Mouse (Mus musculus) layer of hippocampus, adult 9-10 months (tissue): ENCODE results near the gene Tuba1b.
A peak's percentile ranks its signal among the peaks of the same experiment; 100 is the strongest.
"Not testable (repeated sequence)": the region's sequence is repeated elsewhere in the genome, so short reads cannot be mapped to it uniquely, and the experiment has no call there.

ENCODE experiments used
- DNase-seq: peaks from one replicate; pipeline ENCODE4 v3.0.0; 2022; ENCODE audit warnings: low spot score

Tuba1b gene

DNA sequence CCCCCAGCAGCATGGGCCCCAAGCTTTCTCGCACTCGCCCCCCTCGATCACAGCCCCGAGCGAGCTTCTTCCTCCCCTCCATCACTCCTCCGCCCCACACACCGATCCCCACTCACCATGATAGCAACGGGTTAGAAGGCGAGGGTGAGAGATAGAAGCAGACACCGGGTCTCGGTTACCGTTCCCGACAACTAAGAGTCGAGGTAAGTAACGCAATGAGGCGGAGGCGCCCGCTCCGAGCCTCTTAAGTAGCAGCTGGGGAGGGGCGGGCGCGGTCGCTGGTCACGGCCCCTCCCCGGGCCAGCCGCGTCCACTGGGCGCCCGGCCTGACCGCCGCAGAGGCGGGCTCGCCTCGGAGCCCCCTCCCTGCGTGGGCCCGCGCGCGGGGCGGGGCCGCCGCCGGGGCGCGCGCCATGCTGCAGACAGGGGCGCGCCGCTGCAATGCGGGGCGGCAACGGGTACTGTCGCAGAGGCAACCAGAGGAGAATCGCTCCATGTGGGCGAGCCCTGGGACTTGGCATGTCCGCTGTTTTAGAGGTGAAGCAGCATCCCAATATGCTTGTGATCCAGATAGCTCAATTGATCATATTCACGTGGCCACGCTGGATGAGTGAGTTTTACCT lies at the start of gene Tuba1b:
TSS of gene Tuba1b (minus strand) at position 349 of the 623 bp plus-strand sequence.
- DNase-seq: peak; percentile 78

DNA sequence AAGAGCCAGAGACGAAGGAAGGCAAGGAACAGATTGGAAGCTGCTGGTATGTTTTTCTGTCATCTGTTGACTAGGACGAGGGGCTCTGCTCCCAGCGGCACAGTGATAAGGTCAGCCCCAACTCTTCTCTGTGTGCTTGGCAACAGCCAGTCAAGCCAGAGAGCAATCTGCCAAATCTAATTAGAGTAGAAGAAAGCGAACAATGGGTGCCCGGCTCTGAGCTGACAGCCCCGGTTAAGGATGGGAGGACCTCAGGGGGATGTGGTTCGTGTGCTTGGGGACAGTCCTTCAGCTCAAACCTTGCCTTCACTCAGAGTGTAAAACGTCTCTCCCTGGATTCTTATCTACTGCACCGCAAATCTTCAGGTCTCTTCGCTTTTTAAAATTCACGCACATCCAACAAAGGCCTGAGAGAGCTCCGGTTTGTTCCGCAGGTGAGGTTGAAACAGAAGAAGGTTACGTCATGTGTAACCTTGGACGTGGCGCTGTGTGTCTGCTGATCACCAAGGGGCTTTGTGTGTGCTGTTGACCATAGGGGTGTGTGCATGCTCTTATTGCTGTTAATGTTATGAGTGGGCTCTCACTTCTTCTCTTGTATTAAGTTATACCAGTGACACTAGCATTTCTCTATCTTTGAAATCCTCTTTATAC lies 49.2 kb upstream of the Tuba1b start:
- no peak for DNase-seq

DNA sequence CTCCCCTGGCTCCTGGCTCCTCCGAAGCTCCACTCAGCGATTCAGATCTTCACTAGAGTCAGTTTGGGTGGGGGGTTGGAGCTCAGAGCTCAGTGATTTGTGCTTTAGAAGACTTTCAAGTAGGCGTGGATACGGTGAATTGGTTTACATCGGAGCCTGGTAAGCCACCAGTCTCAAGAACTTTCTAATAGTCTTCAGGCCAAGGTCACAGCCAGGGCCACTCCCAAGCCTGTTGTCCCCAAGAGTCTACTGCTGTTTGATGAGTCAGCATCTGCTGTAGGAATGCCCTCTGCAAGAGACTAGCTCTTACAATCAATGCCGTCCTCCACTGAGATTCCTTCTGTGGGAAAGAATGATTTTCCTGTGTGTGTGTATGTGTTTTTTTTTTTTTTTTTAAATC lies 47.7 kb upstream of the Tuba1b start:
- no peak for DNase-seq

DNA sequence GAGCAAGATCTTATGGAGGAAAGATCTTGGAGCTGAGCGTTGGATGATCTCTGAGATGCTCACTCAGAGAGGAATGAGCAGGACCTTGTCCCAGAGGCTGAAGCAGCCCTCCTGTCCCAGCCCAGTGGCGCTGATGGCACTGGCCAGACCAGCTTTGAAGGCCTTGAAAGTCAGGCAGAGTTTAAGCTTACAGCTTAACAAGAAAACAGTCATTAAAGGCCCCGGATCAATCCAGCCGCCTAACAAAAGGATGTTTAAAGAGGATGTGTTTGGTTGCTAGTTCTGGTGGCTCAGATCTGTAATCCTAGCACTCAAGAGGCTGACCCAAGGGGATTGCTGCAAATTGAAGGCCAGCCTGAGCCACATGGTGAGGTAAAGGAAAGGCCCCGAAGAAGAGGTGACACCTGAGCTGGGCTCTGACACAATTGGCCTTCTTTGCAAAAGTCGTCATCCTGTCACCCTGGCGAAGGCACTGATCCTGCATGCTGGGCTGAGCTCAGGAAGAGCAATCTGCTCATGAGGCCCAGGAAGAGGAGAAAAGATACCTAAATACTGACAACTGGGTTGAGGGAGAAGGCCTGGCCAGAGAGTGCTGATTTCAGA lies 45.7 kb upstream of the Tuba1b start:
- DNase-seq: no peak

DNA sequence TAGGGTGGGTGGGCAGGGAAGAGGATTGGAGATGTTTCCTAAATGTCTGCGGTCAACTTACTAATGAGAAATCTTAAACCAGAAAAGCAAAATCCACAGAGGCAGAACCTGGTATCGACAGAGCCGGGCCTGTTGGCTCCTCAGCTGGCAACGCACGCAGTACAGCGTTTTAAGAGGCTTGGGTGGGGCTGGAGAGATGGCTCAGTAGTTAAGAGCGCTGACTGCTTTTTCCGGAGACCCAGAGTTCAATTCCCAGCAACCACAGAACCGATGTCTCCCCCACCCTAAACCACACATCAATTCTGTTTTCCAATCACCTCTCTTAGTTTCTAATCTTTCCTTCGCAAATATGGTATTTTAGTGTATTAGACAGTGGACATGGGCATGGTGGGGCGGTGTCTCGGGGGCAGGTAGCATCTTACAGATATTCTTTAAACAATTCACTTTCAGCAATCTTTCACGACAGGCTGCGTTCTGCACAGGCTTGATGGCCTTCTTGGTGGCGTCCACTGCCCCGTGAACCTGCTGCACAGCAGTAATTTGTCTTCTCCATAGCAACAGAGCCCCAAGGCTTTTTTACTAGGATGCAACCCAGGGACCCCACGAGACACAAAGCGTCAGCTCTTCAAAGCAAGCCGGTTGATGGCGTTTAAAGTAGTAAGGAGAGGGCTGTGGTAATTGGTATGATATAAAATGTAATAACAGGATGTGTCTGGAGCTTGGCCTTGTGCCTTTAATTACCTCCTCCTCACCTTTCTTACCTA lies 44.2 kb upstream of the Tuba1b start:
- DNase-seq: no peak

DNA sequence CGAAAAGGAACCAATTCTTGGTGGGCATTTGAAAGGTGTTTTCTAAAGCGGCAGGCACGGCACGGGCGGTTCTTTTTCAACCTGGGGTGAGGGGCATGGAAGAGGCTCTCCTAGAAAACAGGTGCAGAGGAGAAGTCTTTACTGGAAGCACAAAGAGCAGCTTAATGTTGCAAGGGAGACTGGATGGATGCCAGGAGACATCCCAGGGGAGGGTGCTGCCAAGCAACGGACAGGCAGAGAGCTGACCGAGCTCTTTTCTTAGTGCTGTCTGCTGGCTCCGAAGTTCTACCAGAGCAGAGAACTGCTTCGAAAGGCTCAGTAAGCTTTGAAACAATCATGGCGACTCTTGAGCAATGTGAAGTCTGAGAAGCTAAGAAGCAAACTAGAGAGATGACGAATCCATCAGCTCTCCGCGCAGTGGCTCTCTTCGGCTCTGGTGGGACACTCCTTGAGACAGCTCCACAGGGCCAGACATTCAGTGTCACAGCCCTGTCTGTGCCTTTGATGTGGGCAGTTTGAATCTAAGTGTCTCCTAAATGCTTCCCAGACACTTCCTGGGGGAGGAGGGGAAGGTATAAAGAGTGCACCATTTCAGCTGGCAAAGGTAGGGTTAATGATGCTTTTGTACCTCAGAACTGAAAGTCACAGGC lies 43.5 kb upstream of the Tuba1b start:
- no peak for DNase-seq

DNA sequence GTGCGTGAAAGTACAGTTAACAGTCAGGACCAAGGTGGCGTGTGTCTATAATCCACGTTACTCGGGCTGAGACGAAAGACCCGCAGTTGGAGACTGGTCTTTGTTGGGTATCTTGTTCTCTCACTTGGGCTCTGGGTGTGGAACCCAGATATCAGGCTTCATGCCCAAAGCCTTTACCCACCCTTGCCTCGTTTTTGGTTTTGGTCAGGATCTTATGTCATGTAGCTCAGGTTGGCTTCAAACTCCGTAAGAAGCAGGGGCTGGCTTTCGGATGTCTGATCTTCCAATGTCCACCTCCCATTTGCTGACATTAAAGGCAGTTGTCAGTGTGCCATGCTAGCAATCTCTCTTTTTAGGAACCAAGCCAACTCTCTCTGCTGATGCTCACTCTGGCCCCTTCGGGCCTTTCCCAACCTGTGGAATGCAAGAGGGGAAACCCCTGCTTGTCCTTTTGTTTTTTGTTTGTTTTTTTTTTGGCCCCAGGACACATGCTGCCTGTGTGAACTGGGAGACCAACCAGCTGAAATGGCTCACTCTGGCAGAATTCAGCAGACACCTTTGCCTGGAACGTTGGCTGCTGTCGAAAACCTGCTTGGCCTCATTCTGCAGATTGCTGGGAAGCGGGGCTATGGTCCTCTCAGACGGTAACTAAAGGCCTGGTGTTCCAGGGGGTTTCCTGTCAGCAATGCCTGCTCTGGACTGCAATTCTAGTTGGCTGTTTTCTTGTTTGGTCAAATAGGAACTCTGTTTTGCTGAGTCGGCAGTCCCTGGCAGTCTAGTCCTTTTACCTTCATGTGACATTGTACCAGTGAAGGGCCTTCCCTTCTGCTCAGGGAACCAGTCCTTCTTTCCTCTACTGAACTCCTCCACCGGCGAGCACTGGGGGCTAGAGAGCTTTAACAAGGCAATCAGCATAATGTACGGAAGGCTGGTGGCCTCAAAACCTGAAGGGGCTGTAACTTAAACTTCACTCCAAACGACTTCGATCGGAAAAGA lies 42.7 kb upstream of the Tuba1b start:
- DNase-seq: no peak

DNA sequence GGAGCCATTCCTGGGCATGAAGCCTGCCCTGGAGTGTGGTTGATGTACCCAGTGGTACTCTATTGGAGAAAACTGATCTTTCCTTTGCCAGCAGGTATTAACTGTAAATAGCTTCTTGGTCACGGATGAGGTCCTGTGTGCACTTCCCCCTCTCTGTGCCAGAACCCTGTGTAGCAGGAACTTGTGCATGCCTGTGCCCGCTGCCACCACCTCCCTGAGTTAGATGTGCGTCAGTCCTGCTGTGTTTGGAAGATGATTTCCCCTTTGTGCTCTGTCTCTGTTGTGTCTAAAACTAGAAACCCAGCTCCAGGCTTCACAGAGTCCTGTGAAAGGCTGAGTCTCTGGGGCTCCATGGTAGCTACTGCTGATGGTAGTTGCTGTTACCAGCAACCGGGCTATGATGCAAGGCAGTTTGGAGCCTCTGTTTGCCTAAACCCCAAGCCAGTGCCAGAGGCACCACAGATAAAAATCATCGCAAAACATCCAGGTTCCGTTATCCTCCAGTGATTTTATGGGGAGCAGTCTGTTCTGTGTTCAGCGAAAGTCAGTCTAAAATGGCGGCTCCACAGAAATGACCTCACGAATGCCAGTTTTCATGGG lies 38.8 kb upstream of the Tuba1b start:
- DNase-seq: no peak

DNA sequence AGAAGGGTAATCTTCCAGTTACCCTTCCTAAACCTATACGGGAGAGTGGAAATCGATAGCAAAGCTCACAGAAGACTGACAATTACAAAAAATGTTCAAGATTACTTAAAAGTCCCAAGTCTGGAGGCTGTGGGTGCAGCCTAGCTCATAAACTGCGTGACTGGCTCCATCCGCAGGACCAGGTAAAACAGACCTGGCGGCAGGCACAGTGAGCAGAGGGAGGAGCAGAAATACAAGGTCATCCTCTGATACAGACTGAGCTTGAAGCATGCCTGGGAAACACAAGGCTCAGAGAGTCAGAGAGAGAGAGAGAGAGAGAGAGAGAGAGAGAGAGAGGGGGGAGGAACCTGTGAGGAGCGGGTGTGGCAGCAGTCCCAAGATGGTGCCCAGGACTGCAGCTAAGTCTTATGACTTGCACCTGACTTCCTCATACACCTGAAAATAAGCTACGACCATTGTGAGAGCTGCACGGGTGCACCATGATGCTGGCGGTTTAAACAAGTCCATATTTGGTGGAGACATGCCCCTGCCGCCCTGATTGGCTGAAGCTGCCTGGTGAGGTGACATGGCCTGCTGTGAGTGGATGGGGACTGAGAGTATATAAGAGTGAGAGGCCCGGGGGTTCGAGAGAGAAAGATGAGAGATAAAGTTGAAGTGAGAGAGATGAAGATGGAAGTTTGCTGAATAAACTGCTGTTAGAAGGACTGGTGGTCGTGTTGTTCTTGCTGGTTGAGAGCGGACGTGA lies 37.4 kb upstream of the Tuba1b start:
- DNase-seq: not testable (repeated sequence)

DNA sequence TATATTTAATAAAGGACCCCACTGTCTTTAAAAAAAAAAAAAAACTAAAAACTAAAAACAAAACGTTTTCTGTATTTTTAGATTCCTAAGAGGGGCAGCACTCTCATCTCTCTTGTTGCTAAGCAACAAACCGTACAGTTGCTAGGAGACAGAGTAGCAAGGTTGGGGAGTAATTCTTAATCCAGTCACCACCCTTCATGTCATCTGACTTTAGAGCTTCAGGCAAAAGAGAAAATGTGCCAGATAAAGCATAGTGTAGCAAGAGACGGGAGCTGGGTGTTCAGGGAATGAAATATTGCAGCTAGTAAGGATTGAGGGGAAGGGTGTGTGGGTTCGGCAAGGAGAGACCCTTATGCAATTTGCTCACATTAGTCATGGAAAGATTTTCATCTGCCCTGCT lies 36.7 kb upstream of the Tuba1b start:
- no peak for DNase-seq

DNA sequence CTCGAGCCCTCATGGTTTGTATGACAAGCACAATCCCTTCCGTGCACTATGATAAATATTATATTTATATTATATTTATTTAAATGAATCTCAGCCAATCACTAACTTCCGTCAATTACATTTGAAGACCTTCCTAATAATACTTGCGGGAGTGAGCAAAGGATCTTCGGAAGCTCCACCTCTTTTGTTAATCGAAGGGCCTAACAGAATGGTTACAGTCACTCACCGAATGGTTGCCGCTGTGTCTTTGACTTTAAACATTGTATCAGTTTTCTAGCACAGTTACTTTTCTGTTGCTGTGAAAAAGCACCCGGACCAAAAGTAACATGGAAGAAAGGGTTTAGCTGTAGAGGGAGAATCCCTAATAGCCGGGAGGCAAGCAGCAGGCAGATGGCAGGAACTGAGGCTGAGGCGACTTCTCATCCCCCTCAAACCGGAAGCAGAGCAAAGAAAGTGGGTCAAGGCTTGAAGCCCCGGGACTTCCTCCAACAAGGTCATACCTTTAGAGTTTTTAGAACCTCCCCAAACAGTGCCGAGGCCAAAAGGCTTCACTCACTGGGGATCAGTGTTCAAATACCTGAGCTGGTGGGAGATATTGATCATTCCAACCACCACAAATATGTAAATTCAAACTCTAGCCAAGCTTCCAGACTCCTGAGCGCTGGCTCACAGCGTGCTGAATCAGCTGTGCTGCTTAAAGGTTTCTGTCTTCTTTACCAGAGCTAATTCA lies 35.2 kb upstream of the Tuba1b start:
- DNase-seq: no peak

DNA sequence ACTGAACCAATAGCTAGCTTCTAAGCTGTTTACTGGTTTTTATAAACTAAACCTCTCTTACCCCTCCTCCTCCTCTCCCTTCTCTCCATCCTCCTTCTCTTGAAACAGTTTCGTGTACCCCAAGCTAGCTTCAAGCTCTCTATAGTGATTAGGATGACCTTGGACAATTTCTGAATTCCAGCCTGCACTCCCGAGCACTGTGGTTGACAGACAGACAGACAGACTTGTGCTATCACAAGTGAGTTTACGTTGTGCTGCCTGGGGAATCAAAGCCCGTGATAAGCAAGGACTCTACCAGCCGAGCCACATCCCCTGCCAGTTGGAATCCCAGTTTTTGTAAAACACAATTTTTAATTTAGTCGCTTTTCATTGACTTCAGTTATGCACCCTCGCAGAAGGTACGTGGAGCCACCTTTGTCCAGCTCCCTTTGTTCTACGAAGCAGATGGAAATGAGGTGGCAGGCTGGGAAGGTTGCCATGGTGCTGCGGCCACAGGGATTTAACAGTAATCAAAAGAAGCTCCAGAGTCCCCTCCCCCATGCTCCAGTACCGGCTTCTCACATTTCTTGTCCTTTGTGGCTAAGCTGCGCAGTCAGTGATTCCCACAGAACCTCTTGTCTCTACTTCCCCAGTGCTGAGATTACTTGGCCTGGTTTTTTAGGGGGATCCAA lies 34.5 kb upstream of the Tuba1b start:
- no peak for DNase-seq

DNA sequence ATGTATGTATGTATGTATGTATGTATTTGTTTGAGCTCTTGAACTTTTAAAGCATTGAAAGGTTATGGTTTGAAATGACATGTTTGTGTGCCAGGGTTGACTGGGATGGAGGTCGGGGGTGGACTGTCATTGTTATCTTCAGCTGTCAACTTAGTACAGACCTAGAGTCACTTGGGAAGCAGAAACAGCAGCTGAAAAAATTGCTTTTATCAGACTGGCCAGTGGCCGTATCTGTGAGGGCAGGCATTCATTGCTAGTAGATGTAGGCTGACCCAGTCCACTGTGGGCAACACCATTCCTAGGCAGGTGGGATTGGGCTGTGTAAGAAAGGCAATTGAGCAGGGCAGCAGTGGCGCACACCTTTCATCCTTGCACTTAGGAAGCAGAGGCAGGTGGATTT lies 25.2 kb upstream of the Tuba1b start:
- DNase-seq: no peak

DNA sequence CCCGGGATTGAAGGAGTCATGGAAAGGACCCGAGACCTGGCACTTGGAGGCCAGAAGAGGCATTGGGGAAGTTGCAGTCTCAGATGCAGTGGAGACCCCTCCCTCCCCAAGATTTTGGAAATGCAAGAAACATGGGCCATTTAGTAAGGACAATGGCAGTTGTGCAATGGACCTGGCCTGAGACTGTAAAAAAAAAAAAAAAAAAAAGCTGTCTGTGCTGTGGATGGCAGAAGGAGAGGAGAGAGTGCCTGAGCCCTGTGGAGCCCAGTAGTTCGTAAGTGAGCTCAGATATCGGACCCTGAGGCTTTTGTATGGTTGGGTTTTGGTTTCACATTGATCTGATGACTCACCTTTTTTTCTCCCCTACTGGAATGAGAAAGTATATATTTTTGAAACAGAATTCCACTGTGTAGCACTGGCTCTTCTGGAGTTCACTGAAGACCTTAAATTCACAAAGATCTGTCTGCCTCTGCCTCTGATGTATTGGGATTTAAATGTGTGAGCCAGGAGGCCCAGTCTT lies 24.6 kb upstream of the Tuba1b start:
- DNase-seq: no peak

DNA sequence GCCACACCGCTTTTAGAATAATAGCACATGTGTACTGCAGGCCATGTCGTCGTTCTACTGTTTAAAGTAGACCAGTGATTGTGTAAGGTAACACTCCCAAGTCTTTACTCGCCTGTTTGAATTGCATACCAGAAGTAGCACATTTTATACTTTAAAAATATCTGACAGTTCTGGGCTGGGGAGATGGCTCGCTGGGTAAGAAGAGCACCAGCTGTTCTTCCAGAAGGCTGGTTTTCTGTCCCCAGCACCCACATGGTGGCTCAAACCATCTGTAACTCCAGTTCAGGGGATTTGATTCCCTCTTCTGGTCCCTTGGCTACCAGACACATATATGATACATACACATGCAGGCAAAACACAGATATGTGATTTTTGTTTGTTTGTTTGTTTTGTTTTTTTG lies 23.1 kb upstream of the Tuba1b start:
- no peak for DNase-seq

DNA sequence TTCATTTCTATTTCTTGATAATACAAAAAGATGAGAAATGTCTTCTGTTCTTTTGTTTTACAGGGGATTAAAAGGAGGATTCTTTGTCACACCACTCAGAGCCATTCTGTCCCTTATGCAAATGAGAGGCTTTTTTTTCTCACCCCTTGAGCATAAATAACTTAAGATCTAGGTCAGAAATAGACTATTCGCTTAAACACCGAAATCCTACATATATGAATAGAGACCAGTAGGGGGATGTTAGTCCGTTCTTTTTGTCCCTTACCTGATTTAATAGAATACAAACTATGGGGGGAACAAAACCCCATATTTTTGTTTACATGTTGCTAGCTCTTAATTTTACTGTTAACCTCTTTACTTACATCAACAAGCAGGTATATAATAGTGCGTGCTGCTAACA lies 21.6 kb upstream of the Tuba1b start:
- no peak for DNase-seq

DNA sequence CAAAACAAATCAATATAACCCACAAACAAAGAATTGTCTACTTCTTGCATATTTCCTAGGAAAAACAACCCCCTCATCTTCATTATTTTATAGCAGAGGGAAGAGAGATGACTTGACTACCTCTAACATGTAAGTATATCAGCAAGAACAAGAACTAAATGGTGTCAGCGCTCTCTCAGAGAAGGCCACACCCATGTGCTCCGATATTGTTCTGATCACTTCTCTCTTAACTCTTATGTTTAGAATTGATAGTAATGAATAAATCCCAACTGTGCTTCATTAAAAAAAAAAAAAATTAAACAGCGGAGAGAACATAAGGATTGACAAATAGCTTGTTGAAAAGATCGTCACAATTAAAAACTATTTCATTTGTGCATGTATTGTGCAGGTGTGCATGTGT lies 21.0 kb upstream of the Tuba1b start:
- no peak for DNase-seq

DNA sequence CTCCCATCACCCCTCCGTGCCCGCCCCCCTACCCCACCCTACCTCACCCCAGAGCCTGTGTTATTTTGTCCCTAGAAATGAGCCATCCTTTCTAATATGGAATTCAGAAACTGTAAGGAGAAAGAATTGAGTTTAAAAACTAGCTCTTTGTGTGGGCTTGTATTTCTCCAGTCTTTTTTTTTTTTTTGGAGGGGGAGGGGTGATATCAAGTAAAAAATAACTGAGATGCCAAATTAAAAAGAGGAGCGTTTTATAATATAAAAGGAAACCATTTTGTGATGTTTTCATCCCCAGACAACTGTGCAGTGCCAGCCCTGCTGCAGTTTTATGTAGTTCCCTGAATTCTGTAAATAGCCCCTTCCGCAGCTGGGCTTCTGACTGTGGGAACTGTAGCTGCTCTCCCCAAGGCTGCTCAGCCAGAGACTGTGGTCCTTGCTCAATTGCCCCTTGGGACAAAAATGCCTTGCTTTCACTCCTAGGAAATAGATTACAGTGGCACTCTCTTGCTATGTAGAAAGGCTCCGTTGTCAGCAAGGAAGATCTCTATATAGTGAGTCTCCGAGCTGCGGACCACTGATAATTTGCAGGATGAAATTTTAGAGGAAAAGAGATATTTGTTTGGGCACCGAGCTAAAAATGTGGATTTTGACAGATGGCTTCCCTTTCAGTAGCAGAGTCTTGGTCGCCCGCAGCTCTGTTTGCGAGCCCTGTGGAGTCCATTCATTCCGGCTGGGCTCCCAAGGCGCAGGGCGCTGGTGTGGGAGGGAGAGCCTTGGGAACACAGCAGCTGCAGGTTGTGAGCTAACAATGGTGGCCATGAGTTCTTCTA lies 20.3 kb upstream of the Tuba1b start:
- no peak for DNase-seq
